Mouse (Mus musculus) E14TG2a.4 (cell line): ENCODE data around the gene Xpo6.

Source experiments
- CTCF ChIP-seq: conservative IDR thresholded peaks from 2 replicates; pipeline ENCODE4 v1.5.1; 2014; ENCODE audit warnings: low read length
- NANOG ChIP-seq: IDR thresholded peaks from 2 replicates; pipeline ENCODE4 v1.6.1; 2014; ENCODE audit warnings: borderline replicate concordance, low read length, mixed read lengths
- POU5F1 ChIP-seq: IDR thresholded peaks from 2 replicates; pipeline ENCODE4 v1.6.1; 2014; ENCODE audit warnings: low read length, borderline replicate concordance

DNA sequence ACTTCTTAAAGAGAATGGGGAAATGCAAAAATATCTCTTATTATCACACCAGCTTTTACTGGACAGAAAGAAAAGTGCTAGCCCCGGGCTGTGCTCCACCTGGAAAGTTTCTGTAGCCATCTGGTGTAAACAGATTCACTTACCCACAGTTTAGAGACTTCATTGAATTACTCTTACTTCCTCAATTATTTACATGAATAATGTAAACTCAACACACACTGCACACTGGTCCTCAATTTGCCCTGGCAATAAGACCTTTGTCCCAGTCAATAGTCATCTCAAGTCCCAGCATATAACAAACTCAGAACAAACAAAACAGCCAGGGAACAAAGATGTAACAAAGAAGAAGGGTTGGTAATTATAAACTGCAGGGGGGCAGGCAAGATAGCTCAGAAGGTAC lies 44.6 kb downstream of the Xpo6 start:
- TF ChIP-seq CTCF (no peak), NANOG (no peak), POU5F1 (no peak)
